Mouse (Mus musculus) fibroblast of lung, adult 2 months (primary cell): ENCODE results near the gene Ascc2.
"Not testable (repeated sequence)": the region's sequence is repeated elsewhere in the genome, so short reads cannot be mapped to it uniquely, and the experiment has no call there.

Experiments
- DNase-seq: peaks from one replicate; pipeline ENCODE4 v3.0.0-alpha.2; 2011; ENCODE audit warnings: low read depth

The Ascc2 gene

GRCm38 (mm10) chr11:4633420-4633819 is 4.1 kb upstream of the Ascc2 start:
- peak; percentile 47 for DNase-seq

DNA sequence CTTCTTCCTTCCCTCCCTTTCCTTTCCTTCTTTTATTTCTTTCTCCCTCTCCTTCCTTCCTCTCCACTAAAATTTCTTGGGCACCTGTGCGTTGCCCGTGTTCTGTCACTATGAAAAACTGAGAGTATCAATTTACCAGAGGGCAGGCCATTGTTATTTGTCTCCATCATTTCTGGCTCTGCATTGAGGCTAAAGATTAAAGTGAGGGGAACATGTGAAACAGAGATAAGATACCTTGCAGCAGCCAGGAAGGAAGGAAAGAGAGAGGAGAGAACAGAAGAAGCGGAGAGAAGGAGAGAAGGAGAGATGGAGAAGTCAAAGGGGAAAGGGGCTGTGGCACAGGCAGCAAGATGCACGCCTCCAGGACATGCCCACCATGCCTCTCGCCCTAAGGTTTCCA is 3.2 kb upstream of the Ascc2 start:
- DNase-seq, result no peak

- DNase-seq, result no peak
These were observed 685 bp upstream of the Ascc2 start for GRCm38 (mm10) chr11:4636782-4637342.

- no peak for DNase-seq
These were observed 714 bp downstream of the Ascc2 start for GRCm38 (mm10) chr11:4638261-4638660.

DNA sequence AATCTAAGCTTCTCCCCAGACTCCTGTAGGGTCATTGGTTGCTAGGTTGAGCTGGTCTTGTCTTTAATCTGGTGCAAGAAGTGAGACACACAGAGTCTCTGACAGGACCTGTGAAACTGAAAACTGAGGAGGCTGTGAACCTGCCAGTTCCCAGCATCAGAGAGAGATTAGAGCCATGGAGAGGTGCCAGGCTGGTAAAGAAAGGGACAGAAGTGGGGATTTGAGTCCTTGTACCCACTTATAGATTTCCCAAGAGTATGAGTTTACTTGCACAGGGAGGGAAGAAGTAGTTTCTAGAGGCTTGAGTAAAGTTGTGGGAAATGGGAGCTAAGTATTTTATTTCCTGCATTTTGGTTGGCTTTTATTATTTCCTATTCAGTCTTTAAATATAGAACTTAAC is 3.6 kb downstream of the Ascc2 start:
- DNase-seq, result no peak

- DNase-seq, result no peak
These were observed 6.2 kb downstream of the Ascc2 start for GRCm38 (mm10) chr11:4643722-4644121.

DNA sequence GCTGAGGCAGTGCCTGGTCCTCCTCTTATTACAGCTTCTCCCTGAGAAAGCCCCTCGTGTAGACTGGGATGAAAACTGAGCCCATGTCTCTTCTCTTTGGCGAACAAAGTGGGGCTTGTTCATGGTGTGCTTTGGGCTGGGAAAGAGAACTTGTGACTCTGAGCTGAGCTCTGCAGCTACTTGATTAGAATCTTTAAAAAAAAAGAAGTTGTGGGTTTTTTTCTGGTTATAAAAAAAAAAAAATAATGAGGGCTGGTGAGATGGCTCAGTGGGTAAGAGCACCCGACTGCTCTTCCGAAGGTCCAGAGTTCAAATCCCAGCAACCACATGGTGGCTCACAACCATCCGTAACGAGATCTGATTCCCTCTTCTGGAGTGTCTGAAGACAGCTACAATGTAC is 7.6 kb downstream of the Ascc2 start:
- not testable (repeated sequence) for DNase-seq

GRCm38 (mm10) chr11:4646409-4646808 is 8.9 kb downstream of the Ascc2 start:
- no peak for DNase-seq

- no peak for DNase-seq
These were observed 22.3 kb downstream of the Ascc2 start for GRCm38 (mm10) chr11:4659818-4660217.

GRCm38 (mm10) chr11:4660309-4661025 is 22.9 kb downstream of the Ascc2 start:
- no peak for DNase-seq

GRCm38 (mm10) chr11:4661324-4661723 is 23.8 kb downstream of the Ascc2 start:
- peak; percentile 39 for DNase-seq

GRCm38 (mm10) chr11:4661871-4662495 is 24.4 kb downstream of the Ascc2 start:
- no peak for DNase-seq

DNA sequence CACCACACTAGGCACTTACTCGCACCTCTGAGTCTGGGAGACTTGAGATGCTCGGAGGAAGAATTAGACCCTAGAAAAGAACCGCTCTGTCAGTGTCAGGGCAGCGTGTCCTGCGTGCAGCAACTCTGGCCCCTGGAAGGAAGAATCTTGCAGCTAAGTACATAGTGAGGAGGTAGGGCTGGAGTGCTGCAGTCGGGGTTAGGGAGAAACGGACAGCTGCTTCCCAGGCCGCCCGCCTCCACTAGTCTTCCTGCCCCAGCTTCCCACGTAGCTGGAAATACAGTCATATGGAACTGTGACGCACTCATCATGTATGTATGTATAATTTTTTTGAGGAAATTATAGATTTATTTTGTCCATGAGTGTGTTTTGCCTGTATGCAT is 24.9 kb downstream of the Ascc2 start:
- no peak for DNase-seq

GRCm38 (mm10) chr11:4671736-4672135 is 34.2 kb downstream of the Ascc2 start:
- no peak for DNase-seq

GRCm38 (mm10) chr11:4674593-4674992 is 37.0 kb downstream of the Ascc2 start:
- no peak for DNase-seq

DNA sequence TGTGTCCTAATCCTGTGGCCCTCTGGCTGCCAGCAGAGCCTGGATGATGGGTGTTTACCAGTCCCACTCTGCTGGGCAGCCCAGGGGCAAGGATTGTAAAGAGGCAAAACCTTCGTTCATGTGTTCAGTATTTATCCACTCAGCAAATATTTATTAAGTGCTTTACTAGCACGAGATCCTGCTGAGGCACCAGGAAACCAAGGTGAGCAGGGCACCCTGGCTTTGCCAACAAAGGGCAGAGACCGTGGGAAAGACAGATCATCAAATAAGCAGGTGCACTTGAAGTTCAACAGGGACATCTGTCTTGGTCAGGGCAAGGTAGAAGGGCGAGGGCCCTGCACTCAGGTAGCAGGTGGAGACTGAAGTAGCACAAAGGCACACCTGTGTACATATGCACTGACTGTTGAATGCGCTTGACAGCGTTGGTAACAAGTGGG is 37.6 kb downstream of the Ascc2 start:
- no peak for DNase-seq

- no peak for DNase-seq
These were observed 38.1 kb downstream of the Ascc2 start for GRCm38 (mm10) chr11:4675693-4676092.

DNA sequence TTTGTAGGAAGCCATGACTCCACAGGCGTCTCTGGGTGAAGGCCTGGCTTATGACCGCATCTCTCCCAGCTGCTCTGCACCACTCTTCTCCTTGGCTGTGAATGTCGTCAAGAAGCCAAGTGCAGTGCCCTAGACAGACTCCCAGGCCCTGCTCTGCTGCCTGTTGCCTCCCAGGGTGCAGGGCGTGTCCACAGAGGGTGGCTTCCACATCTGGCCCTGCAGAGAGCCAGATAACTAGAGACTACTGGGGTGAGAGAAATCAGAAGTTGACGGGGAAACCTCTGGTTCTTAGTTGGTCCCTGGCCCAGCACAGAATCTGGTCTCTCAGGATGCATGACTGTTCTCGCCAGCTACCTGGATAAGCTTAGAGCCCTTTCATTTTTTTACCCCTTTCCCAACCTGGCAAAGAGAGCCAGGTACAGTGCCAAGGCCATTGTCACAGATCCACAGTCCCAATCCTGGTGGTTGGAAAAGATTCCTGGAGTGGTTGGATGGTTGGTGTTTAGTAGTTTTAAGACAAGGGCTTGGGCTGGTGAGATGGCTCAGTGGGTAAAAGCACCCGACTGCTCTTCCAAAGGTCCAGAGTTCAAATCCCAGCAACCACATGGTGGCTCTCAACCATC is 39.8 kb downstream of the Ascc2 start:
- DNase-seq, result no peak

DNA sequence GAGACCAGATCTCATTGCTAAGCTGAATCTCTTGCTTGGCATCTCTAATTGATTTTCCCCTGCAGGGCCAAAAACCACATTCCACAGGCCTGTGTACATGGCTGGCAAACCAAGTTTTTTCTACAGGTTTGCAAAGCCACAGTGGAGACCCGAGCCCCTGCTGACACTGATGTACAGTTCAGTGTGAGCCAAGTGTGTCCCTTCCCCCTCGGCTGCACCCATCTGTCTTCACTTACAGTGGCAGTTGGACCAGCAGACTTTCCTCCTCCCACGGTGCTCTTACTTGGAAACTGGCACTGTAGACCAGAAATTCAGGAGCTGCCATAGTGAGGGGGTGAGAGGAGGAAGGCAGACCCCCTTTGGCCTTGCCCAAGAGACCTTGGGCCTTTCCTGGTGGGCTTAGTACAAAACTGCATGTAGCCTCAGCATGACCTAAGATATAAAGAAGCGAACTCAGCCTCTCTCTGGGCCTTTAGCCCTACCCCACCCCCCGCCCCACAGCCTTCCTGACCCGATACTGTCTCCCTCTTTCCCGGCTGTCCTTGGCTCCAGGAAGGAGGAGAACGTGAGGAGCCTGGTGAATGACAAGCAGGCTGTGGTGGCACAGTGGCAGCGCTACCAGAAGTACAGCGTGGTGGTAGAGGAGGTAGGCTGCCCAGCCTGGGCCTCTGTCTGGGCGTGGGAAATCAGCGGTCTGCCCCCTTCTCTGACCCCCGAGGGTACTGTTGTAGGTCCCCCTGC is 41.3 kb downstream of the Ascc2 start:
- no peak for DNase-seq

- no peak for DNase-seq
These were observed 41.9 kb downstream of the Ascc2 start for GRCm38 (mm10) chr11:4679441-4679832.

GRCm38 (mm10) chr11:4680126-4680525 is 42.6 kb downstream of the Ascc2 start:
- no peak for DNase-seq

DNA sequence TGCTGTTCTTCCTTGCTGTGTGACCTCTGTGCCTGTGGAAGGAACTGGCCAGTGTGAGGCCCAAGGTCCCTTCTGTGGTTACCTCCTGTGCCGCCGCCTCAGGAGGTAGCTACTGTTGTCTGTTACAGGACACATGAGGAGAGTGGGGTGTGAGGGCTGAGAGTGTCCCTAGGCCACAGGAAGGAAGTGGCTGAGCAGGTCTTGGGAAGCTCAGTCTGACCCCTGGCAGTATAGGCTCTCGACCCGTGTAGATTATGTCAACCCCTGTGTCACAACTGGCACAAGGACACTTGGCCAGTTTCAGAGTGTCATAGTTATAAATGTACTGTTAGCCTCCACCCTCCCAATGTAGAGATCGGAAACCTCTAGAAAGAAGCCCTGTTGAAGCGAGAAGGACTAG is 46.0 kb downstream of the Ascc2 start:
- no peak for DNase-seq
